Mouse (Mus musculus) CH12.LX (cell line): Measurements from ENCODE around the gene Chst15.

Source experiments
- TBP ChIP-seq: conservative IDR thresholded peaks from 2 replicates; pipeline ENCODE4 v1.6.1; 2011; ENCODE audit warnings: low read depth, low read length, improper control_type of control experiment
- UBTF ChIP-seq: IDR thresholded peaks from 2 replicates; pipeline ENCODE4 v1.6.1; 2012; ENCODE audit warnings: low read depth, mild to moderate bottlenecking, inconsistent platforms, low read length, improper control_type of control experiment, moderate library complexity

GRCm38 (mm10) chr7:132213460-132213859, 103.6 kb downstream of the Chst15 start:
- no peak for TF ChIP-seq TBP
- TF ChIP-seq UBTF, result no peak
